Mouse (Mus musculus) spleen, adult 2 months (tissue): Measurements from ENCODE around the gene Bank1.

ENCODE experiments used
- CTCF ChIP-seq: fragments of 200-500 bp; IDR thresholded peaks from 2 replicates; pipeline ENCODE4 v1.5.1; 2011; ENCODE audit warnings: mild to moderate bottlenecking, inconsistent platforms; ENCODE audit not compliant: insufficient read depth, insufficient read length, insufficient replicate concordance; ENCODE audit errors: extremely low read depth
- POLR2A ChIP-seq: fragments of 200-500 bp; IDR thresholded peaks from 2 replicates; pipeline ENCODE4 v1.6.1; 2011; ENCODE audit warnings: low read depth, low read length, inconsistent platforms

DNA sequence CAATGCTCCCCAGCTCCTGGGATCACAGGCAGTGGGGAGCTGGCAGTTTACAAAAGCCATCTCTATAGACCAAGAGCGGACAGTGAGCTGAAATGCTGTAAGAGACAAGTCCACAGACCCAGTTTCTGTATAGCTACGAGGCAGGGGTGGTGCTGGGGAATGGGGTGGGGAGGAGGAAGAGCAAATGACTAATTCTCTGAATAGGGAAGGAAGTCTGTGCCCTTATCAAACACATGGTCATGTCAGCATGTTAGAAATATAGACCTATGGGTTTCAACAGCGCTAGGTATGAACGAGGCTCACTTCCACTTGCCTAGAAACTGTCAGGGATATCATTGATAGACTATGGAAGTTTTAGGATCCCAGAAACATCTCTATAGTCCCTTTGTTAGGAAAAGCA, 73.0 kb downstream of the Bank1 start:
- TF ChIP-seq CTCF: no peak
- no peak for TF ChIP-seq POLR2A
